Mouse (Mus musculus) urinary bladder, postnatal 0 days (tissue): ENCODE results near the gene Cryab. TPM values are rescaled to one million over a fixed set of nuclear protein-coding genes. Genes with fewer than 3 reads are reported as not detected.

Experiments
- polyA plus RNA-seq: library from polyadenylated mRNA; unstranded; fragments of >200 nt; fragmentation: Nextera tagmentation; extraction: Ambion mirVana; gene quantifications from 2 replicates; pipeline ENCODE4 v1.2.1, GENCODE M21; 2015

Cryab gene
- polyA plus RNA-seq = 377 and 452 TPM in 2 replicates

GRCm38 (mm10) chr9:50751323-50751722 lies at the start of gene Cryab:
TSS of gene Cryab (plus strand) at chr9:50751325.

GRCm38 (mm10) chr9:50738914-50739870 lies 11.9 kb upstream of the Cryab start, which contains the start of gene Dixdc1:
TSS of gene Dixdc1 (minus strand) at chr9:50739517.

GRCm38 (mm10) chr9:50746214-50746677 lies 4.9 kb upstream of the Cryab start, which contains the start of gene 2310030G06Rik:
TSS of gene 2310030G06Rik (minus strand) at chr9:50746536.

GRCm38 (mm10) chr9:50752054-50752602 lies 1.0 kb downstream of the Cryab start, which contains the start of gene Hspb2:
TSS of gene Hspb2 (minus strand) at chr9:50752354.

DNA sequence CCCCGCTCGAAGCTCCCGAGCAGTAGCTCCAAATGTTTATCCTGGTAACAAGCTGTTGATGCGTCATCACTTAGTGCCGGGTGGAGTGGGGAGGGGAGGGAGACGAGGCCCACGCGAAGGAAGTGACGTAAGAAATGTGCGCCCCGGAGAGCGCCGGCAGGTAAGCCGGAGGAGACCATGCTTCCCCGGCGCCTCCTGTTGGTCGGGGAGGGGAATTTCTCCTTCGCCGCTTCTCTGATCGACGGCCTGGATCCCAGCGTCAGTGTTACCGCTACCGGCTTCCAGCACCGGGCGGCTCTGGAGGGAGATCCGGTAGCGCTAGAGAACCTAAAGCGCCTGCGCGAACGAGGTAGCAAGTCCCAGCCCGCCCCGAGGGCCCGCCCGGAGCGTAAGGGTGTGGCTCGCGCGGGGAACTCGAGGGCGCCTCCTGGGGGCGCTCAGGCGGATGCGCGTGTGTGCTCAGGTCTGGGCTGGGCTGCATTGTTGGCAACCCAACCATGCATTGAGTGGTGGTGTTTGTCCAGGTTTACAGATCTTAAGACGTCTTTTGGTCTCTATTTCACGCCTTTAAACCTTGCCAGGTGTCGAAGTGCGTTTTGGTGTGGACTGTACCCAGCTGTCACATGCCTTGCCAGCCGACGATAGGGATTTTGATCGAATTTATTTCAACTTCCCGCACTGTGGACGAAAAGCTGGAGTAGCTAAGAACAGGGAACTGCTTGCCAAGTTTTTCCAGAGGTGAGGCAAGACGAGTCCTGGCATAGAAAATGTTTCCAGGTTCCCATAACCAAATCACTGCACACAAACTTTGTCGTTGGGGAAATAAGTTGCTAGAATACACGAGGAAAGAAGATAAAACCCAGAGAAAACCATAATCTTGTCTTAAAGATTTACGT lies 17.2 kb downstream of the Cryab start, which contains the start of gene Fdxacb1:
TSS of gene Fdxacb1 (plus strand) at position 130 of the 896 bp plus-strand sequence.

GRCm38 (mm10) chr9:50774991-50775612 lies 24.0 kb downstream of the Cryab start, which contains the start of the genes Alg9 and 1110032A03Rik:
TSS of gene Alg9 (plus strand) at chr9:50775019.
TSS of gene 1110032A03Rik (minus strand) at chr9:50775520.

Other genes starting within 250 kb of the Cryab start
- 64.4 and 72.6 TPM in 2 replicates for gene Pts, start 222.6 kb upstream of the Cryab start, polyA plus RNA-seq
- 7.4 and 9.4 TPM in 2 replicates for gene Il18, start 196.5 kb upstream of the Cryab start, polyA plus RNA-seq
- gene Bco2, start 196.1 kb upstream of the Cryab start, polyA plus RNA-seq = 0.15 and 0.30 TPM in 2 replicates
- not detected in 2 replicates for gene Tex12, start 190.0 kb upstream of the Cryab start, polyA plus RNA-seq
- gene Sdhd, start 147.5 kb upstream of the Cryab start, polyA plus RNA-seq = 283 and 294 TPM in 2 replicates
- gene Timm8b, start 147.4 kb upstream of the Cryab start, polyA plus RNA-seq = 213 and 221 TPM in 2 replicates
- gene Pih1d2, start 134.0 kb upstream of the Cryab start, polyA plus RNA-seq = 1.5 and 1.8 TPM in 2 replicates
- gene Nkapd1, start 133.9 kb upstream of the Cryab start, polyA plus RNA-seq = 12.5 and 14.8 TPM in 2 replicates
- gene Dlat, start 91.5 kb upstream of the Cryab start, polyA plus RNA-seq = 36.8 and 50.7 TPM in 2 replicates
- 4.4 and 5.5 TPM in 2 replicates for gene Dixdc1, start 11.8 kb upstream of the Cryab start, polyA plus RNA-seq
- gene 2310030G06Rik, start 4.8 kb upstream of the Cryab start, polyA plus RNA-seq = 8.0 and 8.8 TPM in 2 replicates
- 50.8 and 52.8 TPM in 2 replicates for gene Hspb2, start 1.0 kb downstream of the Cryab start, polyA plus RNA-seq
- gene Fdxacb1, start 16.9 kb downstream of the Cryab start, polyA plus RNA-seq = 7.0 and 7.4 TPM in 2 replicates
- gene Alg9, start 23.7 kb downstream of the Cryab start, polyA plus RNA-seq = 19.1 and 20.0 TPM in 2 replicates
- 31.9 and 33.0 TPM in 2 replicates for gene 1110032A03Rik, start 24.2 kb downstream of the Cryab start, polyA plus RNA-seq
- gene Ppp2r1b, start 94.0 kb downstream of the Cryab start, polyA plus RNA-seq = 21.8 and 23.2 TPM in 2 replicates